Mouse (Mus musculus) cerebellum, adult 2 months (tissue): ENCODE results near the gene Tpk1.

Experiments
- CTCF ChIP-seq: fragments of 200-500 bp; IDR thresholded peaks from 2 replicates; pipeline ENCODE4 v1.5.1; 2011; ENCODE audit warnings: low read depth, mild to moderate bottlenecking, control low read depth, low read length, moderate library complexity, borderline replicate concordance; ENCODE audit not compliant: insufficient read depth
- POLR2A ChIP-seq: fragments of 200-500 bp; IDR thresholded peaks from 2 replicates; pipeline ENCODE4 v1.6.1; 2011; ENCODE audit warnings: low read length, control low read depth, borderline replicate concordance; ENCODE audit not compliant: insufficient read depth

DNA sequence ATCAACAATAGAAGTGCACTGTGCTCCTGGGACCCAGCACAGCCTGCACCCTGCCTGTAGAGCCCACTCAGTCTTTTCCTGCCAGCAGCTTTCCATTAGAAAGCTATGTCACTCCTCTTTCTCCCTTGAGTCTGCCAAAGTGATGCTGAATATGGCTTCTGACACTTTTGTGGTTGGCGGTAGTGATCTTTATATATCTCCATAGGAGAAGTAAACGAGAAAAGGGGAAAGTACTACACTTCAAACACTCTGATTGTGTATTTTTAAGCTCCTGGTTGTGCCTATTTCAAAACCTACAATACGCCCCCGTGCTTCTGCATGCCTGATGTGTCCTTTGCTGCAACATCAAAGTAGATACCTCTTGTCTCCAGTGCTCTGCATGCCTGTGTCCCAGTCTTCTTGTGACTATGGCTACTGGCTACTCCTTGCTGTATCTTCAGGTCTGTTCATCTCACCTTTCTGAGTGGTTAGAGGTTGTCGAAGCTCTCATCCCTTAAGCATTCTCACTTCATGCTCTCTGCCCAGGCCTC lies 302.7 kb downstream of the Tpk1 start:
- TF ChIP-seq CTCF (no peak), POLR2A (no peak)
